Mouse (Mus musculus) liver, embryonic 14.5 days (tissue): ENCODE data around the gene Nfe2l1.

Experiments
- CTCF ChIP-seq: IDR thresholded peaks from 2 replicates; pipeline ENCODE4 v1.5.1; 2016; ENCODE audit warnings: antibody characterized with exemption, low read depth, control low read depth
- EP300 ChIP-seq: IDR thresholded peaks from 2 replicates; pipeline ENCODE4 v1.6.1; 2016; ENCODE audit warnings: antibody characterized with exemption, low read depth

GRCm38 (mm10) chr11:96839428-96839827 is 9.7 kb upstream of the Nfe2l1 start:
- TF ChIP-seq CTCF (no peak), EP300 (no peak)
